Mouse (Mus musculus): ENCODE measurements around the gene Tspan31.
A peak's percentile ranks its signal among the peaks of the same experiment; 100 is the strongest.
"Not testable (repeated sequence)": the region's sequence is repeated elsewhere in the genome, so short reads cannot be mapped to it uniquely, and the experiment has no call there.

Tspan31 gene

GRCm38 (mm10) chr10:127063913-127064870, 5.9 kb downstream of the Tspan31 start:
- no peak for DNase-seq

- peak; percentile 94 to 96 for DNase-seq
Observed at GRCm38 (mm10) chr10:127063239-127063872, 6.7 kb downstream of the Tspan31 start, which contains the start of gene Cdk4. Gene Cdk4, plus strand, starts transcription at chr10:127063534.

- no peak for DNase-seq
Observed at GRCm38 (mm10) chr10:127062503-127062902, 7.6 kb downstream of the Tspan31 start.

GRCm38 (mm10) chr10:127062101-127062500, 8.0 kb downstream of the Tspan31 start:
- DNase-seq = not testable (repeated sequence)

- DNase-seq = no peak
Observed at GRCm38 (mm10) chr10:127061513-127061912, 8.6 kb downstream of the Tspan31 start.

GRCm38 (mm10) chr10:127061085-127061484, 9.0 kb downstream of the Tspan31 start:
- DNase-seq = no peak

- peak; percentile 78 to 87 for DNase-seq
Observed at GRCm38 (mm10) chr10:127059968-127060916, 9.8 kb downstream of the Tspan31 start, which contains the start of gene March9. Gene March9, minus strand, starts transcription at chr10:127060184.

- DNase-seq = no peak
Observed at GRCm38 (mm10) chr10:127059174-127059967, 10.7 kb downstream of the Tspan31 start.

- DNase-seq = no peak
Observed at GRCm38 (mm10) chr10:127058708-127059107, 11.4 kb downstream of the Tspan31 start.

GRCm38 (mm10) chr10:127058161-127058560, 11.9 kb downstream of the Tspan31 start:
- peak; percentile 66 to 67 for DNase-seq

- no peak for DNase-seq
Observed at GRCm38 (mm10) chr10:127056490-127056889, 13.6 kb downstream of the Tspan31 start.

GRCm38 (mm10) chr10:127055406-127055805, 14.7 kb downstream of the Tspan31 start:
- DNase-seq = no peak

- no peak for DNase-seq
Observed at GRCm38 (mm10) chr10:127054646-127055045, 15.4 kb downstream of the Tspan31 start.

GRCm38 (mm10) chr10:127050119-127050474, 20.0 kb downstream of the Tspan31 start:
- DNase-seq = no peak

- DNase-seq = no peak
Observed at GRCm38 (mm10) chr10:127049395-127050118, 20.5 kb downstream of the Tspan31 start.

- no peak for DNase-seq
Observed at GRCm38 (mm10) chr10:127048608-127049394, 21.3 kb downstream of the Tspan31 start.

GRCm38 (mm10) chr10:127047954-127048353, 22.1 kb downstream of the Tspan31 start, which contains the start of gene Cyp27b1:
Gene Cyp27b1, plus strand, starts transcription at chr10:127048250.
- DNase-seq = no peak

- no peak for DNase-seq
Observed at GRCm38 (mm10) chr10:127043187-127043586, 26.9 kb downstream of the Tspan31 start.

- no peak for DNase-seq
Observed at GRCm38 (mm10) chr10:127042468-127043115, 27.5 kb downstream of the Tspan31 start.

All from thymus, adult 18-20 months (tissue).